Mouse (Mus musculus): ENCODE measurements around the gene Plcb4.

DNA sequence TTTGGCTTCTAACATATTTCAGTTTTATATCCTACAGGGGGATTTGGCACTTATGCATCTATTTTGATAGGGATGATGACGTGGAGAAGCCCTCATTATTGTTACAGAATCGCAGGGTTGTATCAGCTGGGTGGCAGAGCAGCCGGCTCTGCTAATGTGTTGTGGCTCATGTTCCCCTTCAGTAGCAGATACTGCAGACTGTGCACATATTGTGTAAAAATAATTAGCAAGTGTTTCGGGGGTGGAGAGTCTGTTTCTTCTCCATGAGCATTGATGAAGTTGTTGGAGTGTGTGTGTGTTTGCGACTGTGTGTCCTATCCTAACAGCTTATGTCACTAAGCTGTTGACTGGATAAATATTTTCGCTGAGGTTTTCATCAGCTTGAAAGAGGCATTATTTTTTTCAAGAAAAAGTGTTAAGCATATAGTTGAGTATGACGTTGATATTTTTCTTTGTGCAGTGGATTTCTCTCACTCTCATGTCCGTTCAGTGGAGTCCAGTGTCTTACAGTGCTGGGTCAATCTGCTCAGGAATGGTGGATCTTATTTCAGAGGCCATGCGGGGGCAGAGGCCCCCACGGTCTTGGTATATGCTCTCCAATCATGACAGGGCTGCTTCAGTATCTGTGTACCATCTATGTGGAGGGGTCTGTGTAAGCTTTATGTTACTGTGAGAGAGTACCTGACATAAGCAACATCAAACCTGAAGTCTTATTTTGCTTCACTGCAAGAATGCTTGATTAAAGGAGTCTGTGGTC, 25.1 kb downstream of the Plcb4 start:
- TF ChIP-seq CHD2 (IDR thresholded peaks at IDR 0.05; ENCODE audit: low read depth, low read length) (no peak), ZC3H11A (IDR thresholded peaks at IDR 0.05; ENCODE audit: borderline replicate concordance, low read depth, low read length) (no peak), HCFC1 (IDR thresholded peaks at IDR 0.05; ENCODE audit: borderline replicate concordance, insufficient read depth, low read length) (no peak), MAFK (IDR thresholded peaks at IDR 0.05; ENCODE audit: insufficient read depth, low read depth, low read length) (no peak)
